Comparison of ENCODE assay signal across 8 mouse cellular contexts in the genomic region with DNA sequence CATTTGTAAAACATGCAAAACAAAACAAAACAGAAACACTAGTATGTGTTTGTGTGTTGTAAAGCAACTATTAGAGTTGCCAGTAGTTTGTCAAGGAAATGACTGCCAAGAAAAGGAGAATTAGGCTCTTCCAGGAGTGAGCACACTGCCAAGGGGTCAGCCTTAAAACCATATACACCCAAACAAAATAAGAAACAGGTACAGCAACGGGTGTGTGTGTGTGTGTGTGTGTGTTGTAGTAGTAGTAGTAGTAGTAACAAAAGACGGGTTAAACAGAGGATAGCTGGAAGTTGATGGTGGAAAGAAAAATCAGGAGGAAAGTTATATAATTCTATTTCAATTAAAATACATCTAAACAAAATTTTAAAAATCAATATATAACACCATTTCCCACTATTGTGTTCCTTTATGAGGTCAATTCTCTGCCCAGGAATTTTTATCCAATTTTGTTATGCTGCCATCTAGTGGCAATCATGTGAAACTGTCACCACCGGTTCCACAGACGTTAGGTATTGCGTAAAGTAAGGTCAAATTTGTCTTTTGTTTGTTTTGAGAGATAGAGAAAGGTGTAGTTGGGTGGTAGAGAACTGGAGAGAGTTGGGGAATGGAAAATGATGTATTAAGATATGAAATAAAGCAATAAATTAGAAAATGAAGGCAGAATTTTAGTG.
A peak's percentile ranks its signal among the peaks of the same experiment; 100 is the strongest.
DNase-seq lines count a peak whose midpoint lies in the region; ATAC-seq lines count a peak whose summit lies in the region.

No protein-coding gene starts in this region.

- WGBS in neural tube, embryonic 11.5 days = 51% methylated on average over 5 of the region's 5 CpGs
- 46% methylated on average over 5 of the region's 5 CpGs for WGBS in midbrain, embryonic 14.5 days
- WGBS in kidney, embryonic 15.5 days = 48% methylated on average over 5 of the region's 5 CpGs

- no peak overlapping the region for H3K4me2 ChIP-seq in neural tube, embryonic 11.5 days (ENCODE audit: low read depth)
- H3K4me2 ChIP-seq in midbrain, embryonic 14.5 days (ENCODE audit: low read length) = no peak overlapping the region
- no peak overlapping the region for H3K4me2 ChIP-seq in kidney, embryonic 15.5 days

- H3K27me3 ChIP-seq in neural tube, embryonic 11.5 days (ENCODE audit: control insufficient read depth, insufficient read depth, low read length) = no peaks in the 10 kb centered on the region
- no peaks in the 10 kb centered on the region for H3K27me3 ChIP-seq in midbrain, embryonic 14.5 days (ENCODE audit: control insufficient read depth, insufficient read depth, low read length)
- H3K27me3 ChIP-seq in kidney, embryonic 15.5 days = no peaks in the 10 kb centered on the region

- no peak overlapping the region for H3K9ac ChIP-seq in neural tube, embryonic 11.5 days (ENCODE audit: low read length)
- H3K9ac ChIP-seq in midbrain, embryonic 14.5 days (replicated peaks; ENCODE audit: low read length) = no peak overlapping the region
- H3K9ac ChIP-seq in kidney, embryonic 15.5 days = no peak overlapping the region

- peak; percentile 58; the same call in 1 of the 2 replicates for ATAC-seq in neural tube, embryonic 11.5 days (ENCODE audit: insufficient read depth, low FRiP score, low TSS enrichment)
- ATAC-seq in midbrain, embryonic 14.5 days (ENCODE audit: low FRiP score, low TSS enrichment) = peak; percentile 68; the same call in 1 of the 2 replicates
- no peak; the same call in 1 of the 2 replicates for ATAC-seq in kidney, embryonic 15.5 days (replicated peaks; ENCODE audit: low FRiP score)

- intact Hi-C loops in heart, postnatal 25 days (cut with DNase I) = loop anchor here (5.0 to 10.0 kb wide), 2 partner anchors 484 to 926 kb away; no protein-coding TSS in a partner anchor

- peak; percentile 4 to 40 for DNase-seq in heart, adult 18-20 months
- no peak for DNase-seq in heart, postnatal 25 days (ENCODE audit: low spot score)
- DNase-seq in neural tube, embryonic 11.5 days (ENCODE audit: low spot score) = no peak
- no peak for DNase-seq in neural tube, embryonic 10.5 days (ENCODE audit: extremely low spot score, low spot score)
- peak; percentile 24 for DNase-seq in embryo, embryonic 9.5 days (ENCODE audit: extremely low spot score)
- peak; percentile 85 for DNase-seq in midbrain, embryonic 14.5 days
- DNase-seq in thymus, postnatal 14 days = no peak

- no peak overlapping the region for H3K27ac ChIP-seq in neural tube, embryonic 11.5 days (ENCODE audit: low read depth, low read length)
- H3K27ac ChIP-seq in midbrain, embryonic 14.5 days (replicated peaks; ENCODE audit: low read depth, low read length) = no peak overlapping the region
- H3K27ac ChIP-seq in kidney, embryonic 15.5 days = no peak overlapping the region

- H3K9me3 ChIP-seq in neural tube, embryonic 11.5 days (ENCODE audit: control insufficient read depth, low read length) = no peaks in the 10 kb centered on the region
- H3K9me3 ChIP-seq in midbrain, embryonic 14.5 days (ENCODE audit: control insufficient read depth, low read length) = no peaks in the 10 kb centered on the region
- no peaks in the 10 kb centered on the region for H3K9me3 ChIP-seq in kidney, embryonic 15.5 days (replicated peaks)

- H3K36me3 ChIP-seq in neural tube, embryonic 11.5 days (ENCODE audit: control insufficient read depth, insufficient read depth, low read length) = no peaks in the 10 kb centered on the region
- H3K36me3 ChIP-seq in midbrain, embryonic 14.5 days (ENCODE audit: control insufficient read depth, insufficient read depth, low read length) = no peaks in the 10 kb centered on the region
- no peaks in the 10 kb centered on the region for H3K36me3 ChIP-seq in kidney, embryonic 15.5 days

- no peak overlapping the region for H3K4me3 ChIP-seq in neural tube, embryonic 11.5 days (ENCODE audit: low read depth, low read length)
- H3K4me3 ChIP-seq in midbrain, embryonic 14.5 days (replicated peaks; ENCODE audit: low read depth, low read length) = no peak overlapping the region
- H3K4me3 ChIP-seq in kidney, embryonic 15.5 days (replicated peaks) = no peak overlapping the region

- H3K4me1 ChIP-seq in neural tube, embryonic 11.5 days (ENCODE audit: control insufficient read depth, insufficient read depth, low read length) = no peaks in the 10 kb centered on the region
- H3K4me1 ChIP-seq in midbrain, embryonic 14.5 days (ENCODE audit: control insufficient read depth, insufficient read depth, low read length) = no peaks in the 10 kb centered on the region
- H3K4me1 ChIP-seq in kidney, embryonic 15.5 days = no peaks in the 10 kb centered on the region

Comparison
In these comparisons a context has a peak if more than half of its experiments do, and no peak if none do; other contexts are left out.
1. DNase-seq: peak in heart, adult 18-20 months (2 of 2), embryo, embryonic 9.5 days (single experiment) and midbrain, embryonic 14.5 days (single experiment); none in heart, postnatal 25 days (single experiment), neural tube, embryonic 11.5 days (single experiment), neural tube, embryonic 10.5 days (single experiment) and thymus, postnatal 14 days (single experiment).